Mouse (Mus musculus) megakaryocyte progenitor cell, adult 5-6 weeks (primary cell): ENCODE measurements around the gene Cadps. TPM values are rescaled to one million over a fixed set of nuclear protein-coding genes. Genes with fewer than 3 reads are reported as not detected.

Experiments
- ATAC-seq: replicated peaks from 2 replicates; pipeline ENCODE4 v1.8.0; 2016; ENCODE audit warnings: mild to moderate bottlenecking, moderate TSS enrichment, inconsistent platforms; ENCODE audit not compliant: poor library complexity
- total RNA-seq, 2 experiments: library from RNA; stranded (forward) in 1 of 2; stranded (reverse) in 1 of 2; fragments of 157-497, 149-512 nt in 1 of 2; fragments of 200-1000 nt in 1 of 2; gene quantifications; 2 replicates each; pipeline versions ENCODE4 v1.2.3 to v1.2.4; 2015 to 2017

The Cadps gene
- total RNA-seq (2015) (not detected in 2 replicates), total RNA-seq (2017) (not detected in 2 replicates)

GRCm38 (mm10) chr14:12822491-12823219 is at the start of gene Cadps:
Cadps (minus strand) TSS chr14:12823079.
- ATAC-seq: no peak; the same call in 1 of the 2 replicates

GRCm38 (mm10) chr14:12869605-12870004 is 46.7 kb upstream of the Cadps start:
- ATAC-seq: no peak

- ATAC-seq: no peak
Measured at GRCm38 (mm10) chr14:12865258-12865657, 42.4 kb upstream of the Cadps start.

GRCm38 (mm10) chr14:12843860-12844259 is 21.0 kb upstream of the Cadps start:
- ATAC-seq: no peak

- no peak for ATAC-seq
Measured at GRCm38 (mm10) chr14:12839471-12839870, 16.6 kb upstream of the Cadps start.

- no peak for ATAC-seq
Measured at GRCm38 (mm10) chr14:12838949-12839348, 16.1 kb upstream of the Cadps start.

GRCm38 (mm10) chr14:12838323-12838722 is 15.4 kb upstream of the Cadps start:
- ATAC-seq: no peak

GRCm38 (mm10) chr14:12837902-12838301 is 15.0 kb upstream of the Cadps start:
- no peak for ATAC-seq

GRCm38 (mm10) chr14:12823781-12824180 is 902 bp upstream of the Cadps start:
- ATAC-seq: no peak

- no peak for ATAC-seq
Measured at GRCm38 (mm10) chr14:12821831-12822490, 918 bp downstream of the Cadps start.

GRCm38 (mm10) chr14:12821156-12821813 is 1.6 kb downstream of the Cadps start:
- ATAC-seq: no peak

- no peak for ATAC-seq
Measured at GRCm38 (mm10) chr14:12820149-12820548, 2.7 kb downstream of the Cadps start.

- ATAC-seq: no peak
Measured at GRCm38 (mm10) chr14:12818442-12818841, 4.4 kb downstream of the Cadps start.

GRCm38 (mm10) chr14:12812072-12812471 is 10.8 kb downstream of the Cadps start:
- ATAC-seq: no peak

- ATAC-seq: no peak
Measured at GRCm38 (mm10) chr14:12802995-12803394, 19.9 kb downstream of the Cadps start.

GRCm38 (mm10) chr14:12801100-12801499 is 21.8 kb downstream of the Cadps start:
- ATAC-seq: no peak

GRCm38 (mm10) chr14:12798926-12799325 is 24.0 kb downstream of the Cadps start:
- ATAC-seq: no peak

GRCm38 (mm10) chr14:12784296-12784695 is 38.6 kb downstream of the Cadps start:
- no peak for ATAC-seq

- no peak for ATAC-seq
Measured at GRCm38 (mm10) chr14:12780016-12780415, 42.9 kb downstream of the Cadps start.

- no peak for ATAC-seq
Measured at GRCm38 (mm10) chr14:12777990-12778389, 44.9 kb downstream of the Cadps start.

GRCm38 (mm10) chr14:12768870-12769269 is 54.0 kb downstream of the Cadps start:
- ATAC-seq: no peak

GRCm38 (mm10) chr14:12753237-12753636 is 69.6 kb downstream of the Cadps start:
- no peak for ATAC-seq
